ENCODE assay signal across 14 mouse cellular contexts in the genomic region with DNA sequence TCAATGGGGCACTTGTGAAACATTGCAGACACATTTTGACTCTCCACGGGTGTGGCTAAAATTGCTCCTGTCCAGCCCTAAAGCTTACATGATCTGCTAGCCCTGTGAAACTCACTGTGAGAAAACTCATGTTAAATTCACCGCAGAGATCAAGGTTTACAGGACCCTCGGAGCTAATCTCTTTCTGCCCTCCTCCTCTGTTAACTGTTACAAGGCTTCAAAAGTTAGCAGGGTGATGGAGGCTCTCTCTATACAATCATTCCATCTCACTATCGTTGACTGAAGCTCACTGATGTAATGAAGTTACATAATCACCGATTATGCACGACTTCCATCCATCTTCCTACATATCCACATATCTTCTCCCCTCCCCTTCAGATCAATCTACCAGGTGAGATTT. TPM values are rescaled to one million over a fixed set of nuclear protein-coding genes. Genes with fewer than 3 reads are reported as not detected.
DNase-seq lines count a peak whose midpoint lies in the region; ATAC-seq and TF ChIP-seq lines count a peak whose summit lies in the region.
"Had no signal": no experiment of that assay in that cellular context is flagged by ENCODE, and none has a peak within 500 bp of the region (broad histone marks: within the 10 kb centered on the region; RNA-seq: fewer than 3 reads in every experiment).

No protein-coding gene starts in this region.

- no peak for DNase-seq in embryonic facial prominence, embryonic 10.5 days (ENCODE audit: low spot score)
- DNase-seq in midbrain, embryonic 10.5 days (ENCODE audit: low spot score): no peak
- DNase-seq in hindbrain, postnatal 0 days (ENCODE audit: low spot score): no peak
- DNase-seq in lung, postnatal 36 days: no peak
- no peak for DNase-seq in left cerebral cortex, adult 18-20 months (ENCODE audit: low spot score in 2 of 2)
- DNase-seq: gastrocnemius, postnatal 25 days; heart, postnatal 14 days; kidney, postnatal 4 days; liver, postnatal 0 days had no signal

- H3K27ac ChIP-seq in embryonic facial prominence, embryonic 12.5 days: no peak overlapping the region
- no peak overlapping the region for H3K27ac ChIP-seq in embryonic facial prominence, embryonic 10.5 days (replicated peaks)
- H3K27ac ChIP-seq in midbrain, embryonic 12.5 days (replicated peaks): no peak overlapping the region
- H3K27ac ChIP-seq in midbrain, embryonic 10.5 days (replicated peaks): no peak overlapping the region
- H3K27ac ChIP-seq in hindbrain, postnatal 0 days: no peak overlapping the region
- no peak overlapping the region for H3K27ac ChIP-seq in stomach, embryonic 16.5 days (ENCODE audit: low read length)

- 0 out of 2 replicates have a peak overlapping the region, but pooled peaks have one; percentile 1 for H3K4me3 ChIP-seq in embryonic facial prominence, embryonic 12.5 days
- H3K4me3 ChIP-seq in embryonic facial prominence, embryonic 10.5 days: no peak overlapping the region
- H3K4me3 ChIP-seq in midbrain, embryonic 12.5 days: 0 out of 2 replicates have a peak overlapping the region, but pooled peaks have one; percentile 7
- no peak overlapping the region for H3K4me3 ChIP-seq in midbrain, embryonic 10.5 days
- peak overlapping the region; percentile 44 for H3K4me3 ChIP-seq in hindbrain, postnatal 0 days (ENCODE audit: low read length)
- peak overlapping the region; percentile 3 for H3K4me3 ChIP-seq in stomach, embryonic 16.5 days (replicated peaks; ENCODE audit: low read length)
- H3K4me3 ChIP-seq: megakaryocyte, embryonic 14.5 days had no signal

- no peaks in the 10 kb centered on the region for H3K36me3 ChIP-seq in embryonic facial prominence, embryonic 12.5 days
- no peaks in the 10 kb centered on the region for H3K36me3 ChIP-seq in embryonic facial prominence, embryonic 10.5 days (replicated peaks)
- H3K36me3 ChIP-seq in midbrain, embryonic 12.5 days: no peaks in the 10 kb centered on the region
- no peaks in the 10 kb centered on the region for H3K36me3 ChIP-seq in midbrain, embryonic 10.5 days
- no peaks in the 10 kb centered on the region for H3K36me3 ChIP-seq in hindbrain, postnatal 0 days (ENCODE audit: insufficient read depth, low read length)
- no peaks in the 10 kb centered on the region for H3K36me3 ChIP-seq in stomach, embryonic 16.5 days (ENCODE audit: control insufficient read depth, insufficient read depth, low read length)

- WGBS in embryonic facial prominence, embryonic 12.5 days: 57% methylated on average over 6 of the region's 6 CpGs
- 60% methylated on average over 6 of the region's 6 CpGs for WGBS in embryonic facial prominence, embryonic 10.5 days
- WGBS in midbrain, embryonic 12.5 days: 51% methylated on average over 6 of the region's 6 CpGs
- WGBS in midbrain, embryonic 10.5 days: 55% methylated on average over 6 of the region's 6 CpGs
- WGBS in hindbrain, postnatal 0 days: 54% methylated on average over 6 of the region's 6 CpGs
- WGBS in stomach, embryonic 16.5 days: 49% methylated on average over 6 of the region's 6 CpGs

- H3K9ac ChIP-seq in embryonic facial prominence, embryonic 12.5 days: no peak overlapping the region
- H3K9ac ChIP-seq in midbrain, embryonic 12.5 days (replicated peaks): no peak overlapping the region
- no peak overlapping the region for H3K9ac ChIP-seq in hindbrain, postnatal 0 days (replicated peaks; ENCODE audit: low read length)
- no peak overlapping the region for H3K9ac ChIP-seq in stomach, embryonic 16.5 days (ENCODE audit: low read length)
- H3K9ac ChIP-seq: liver, postnatal 0 days had no signal

- no peaks in the 10 kb centered on the region for H3K4me1 ChIP-seq in embryonic facial prominence, embryonic 12.5 days
- no peaks in the 10 kb centered on the region for H3K4me1 ChIP-seq in embryonic facial prominence, embryonic 10.5 days
- H3K4me1 ChIP-seq in midbrain, embryonic 12.5 days: no peaks in the 10 kb centered on the region
- H3K4me1 ChIP-seq in midbrain, embryonic 10.5 days: no peaks in the 10 kb centered on the region
- no peaks in the 10 kb centered on the region for H3K4me1 ChIP-seq in hindbrain, postnatal 0 days (ENCODE audit: insufficient read depth, low read length)
- H3K4me1 ChIP-seq in stomach, embryonic 16.5 days (ENCODE audit: control insufficient read depth, insufficient read depth, low read length): no peaks in the 10 kb centered on the region
- H3K4me1 ChIP-seq: megakaryocyte, embryonic 14.5 days had no signal

- H3K4me2 ChIP-seq in embryonic facial prominence, embryonic 12.5 days (replicated peaks): 0 out of 2 replicates have a peak overlapping the region, but pooled peaks have one; percentile 0
- H3K4me2 ChIP-seq in midbrain, embryonic 12.5 days (replicated peaks): peak overlapping the region; percentile 19
- peak overlapping the region; percentile 55 for H3K4me2 ChIP-seq in hindbrain, postnatal 0 days (ENCODE audit: low read depth, low read length)
- H3K4me2 ChIP-seq in stomach, embryonic 16.5 days (ENCODE audit: low read depth, low read length): peak overlapping the region; percentile 49

- no peaks in the 10 kb centered on the region for H3K9me3 ChIP-seq in embryonic facial prominence, embryonic 12.5 days
- no peaks in the 10 kb centered on the region for H3K9me3 ChIP-seq in embryonic facial prominence, embryonic 10.5 days
- no peaks in the 10 kb centered on the region for H3K9me3 ChIP-seq in midbrain, embryonic 12.5 days
- no peaks in the 10 kb centered on the region for H3K9me3 ChIP-seq in midbrain, embryonic 10.5 days (replicated peaks)
- no peaks in the 10 kb centered on the region for H3K9me3 ChIP-seq in hindbrain, postnatal 0 days (ENCODE audit: low read length)
- no peaks in the 10 kb centered on the region for H3K9me3 ChIP-seq in stomach, embryonic 16.5 days (replicated peaks; ENCODE audit: control insufficient read depth, low read length)
- H3K9me3 ChIP-seq: megakaryocyte, embryonic 14.5 days had no signal

- ATAC-seq in embryonic facial prominence, embryonic 12.5 days (ENCODE audit: insufficient number of reproducible peaks, insufficient read depth, low FRiP score, low TSS enrichment): no peak
- ATAC-seq in midbrain, embryonic 12.5 days (ENCODE audit: low FRiP score, low read depth): no peak
- ATAC-seq in hindbrain, postnatal 0 days: no peak
- ATAC-seq in stomach, embryonic 16.5 days (ENCODE audit: insufficient read depth, low FRiP score): no peak
- ATAC-seq: liver, postnatal 0 days had no signal

- no peak for TF ChIP-seq CTCF in hindbrain, postnatal 0 days (IDR thresholded peaks at IDR 0.05; ENCODE audit: low read depth)

- H3K27me3 ChIP-seq in embryonic facial prominence, embryonic 12.5 days: no peaks in the 10 kb centered on the region
- peaks cover 18% of the 10 kb centered on the region for H3K27me3 ChIP-seq in embryonic facial prominence, embryonic 10.5 days (replicated peaks; ENCODE audit: low read depth, poor library complexity, severe bottlenecking)
- H3K27me3 ChIP-seq in midbrain, embryonic 12.5 days: no peaks in the 10 kb centered on the region
- peaks cover 17% of the 10 kb centered on the region for H3K27me3 ChIP-seq in midbrain, embryonic 10.5 days (ENCODE audit: low read depth, poor library complexity, severe bottlenecking)
- H3K27me3 ChIP-seq in hindbrain, postnatal 0 days (ENCODE audit: insufficient read depth, low read length): no peaks in the 10 kb centered on the region
- H3K27me3 ChIP-seq in stomach, embryonic 16.5 days (ENCODE audit: control insufficient read depth, insufficient read depth, low read length): no peaks in the 10 kb centered on the region

RNA-seq across cellular contexts. Expression of gene Il1rapl1, which starts 1.9 kb away (rescaled TPM):
- polyA plus RNA-seq in embryonic facial prominence, embryonic 12.5 days (2016; fragmentation: Nextera tagmentation; extraction: Ambion mirVana): 1.4 and 1.9 TPM in 2 replicates
- polyA plus RNA-seq in embryonic facial prominence, embryonic 10.5 days (2016; fragmentation: Nextera tagmentation; extraction: Ambion mirVana): 0.18 and 0.39 TPM in 2 replicates
- polyA plus RNA-seq in midbrain, embryonic 12.5 days (2016; fragmentation: Nextera tagmentation; extraction: Ambion mirVana): 2.0 TPM in 2 replicates
- 0.06 and 0.14 TPM in 2 replicates for polyA plus RNA-seq in midbrain, embryonic 10.5 days (2016; fragmentation: Nextera tagmentation; extraction: Ambion mirVana)
- 3.6 and 3.9 TPM in 2 replicates for total RNA-seq in hindbrain, postnatal 0 days (2014; rRNA removed)
- 3.1 TPM in 2 replicates for polyA plus RNA-seq in hindbrain, postnatal 0 days (2015; fragmentation: Nextera tagmentation; extraction: Ambion mirVana)
- 0.81 and 1.4 TPM in 2 replicates for polyA plus RNA-seq in stomach, embryonic 16.5 days (2015; fragmentation: Nextera tagmentation; extraction: Ambion mirVana)
- 10 to 100 TPM; 30.9 to 32.6 TPM for total RNA-seq in left cerebral cortex, adult 18-20 months (2021)
- polyA plus RNA-seq: liver, postnatal 0 days; thymus, postnatal 0 days had no signal

Comparison
In these comparisons a context has a peak if more than half of its experiments do, and no peak if none do; other contexts are left out.
1. H3K4me3 ChIP-seq: peak in embryonic facial prominence, embryonic 12.5 days (single experiment), midbrain, embryonic 12.5 days (single experiment), hindbrain, postnatal 0 days (single experiment) and stomach, embryonic 16.5 days (single experiment); none in embryonic facial prominence, embryonic 10.5 days (single experiment) and midbrain, embryonic 10.5 days (single experiment).
2. H3K4me2 ChIP-seq: peak in every context shown above with its lines; median percentile 55 in hindbrain, postnatal 0 days; 49 in stomach, embryonic 16.5 days; 19 in midbrain, embryonic 12.5 days; 0 in embryonic facial prominence, embryonic 12.5 days.